Mouse (Mus musculus) forebrain, embryonic 14.5 days (tissue): ENCODE data around the gene Tmem120a. TPM values are rescaled to one million over a fixed set of nuclear protein-coding genes. Genes with fewer than 3 reads are reported as not detected.

Source experiments
- ATAC-seq: fragments of 200-750 bp; cut with Nextera tagmentation; 2 replicates; pipeline ENCODE4 v1.8.0; 2017; ENCODE audit warnings: mild to moderate bottlenecking, moderate library complexity
- DNase-seq: peaks from one replicate; pipeline ENCODE4 v3.0.0-alpha.2; 2015; ENCODE audit warnings: low spot score
- H3K27ac ChIP-seq: fragments of 300-500 bp; sonication (generic); 2 replicates; pipeline ENCODE4 v1.5.1; 2014; ENCODE audit warnings: low read depth, mild to moderate bottlenecking, control low read depth, low read length, moderate library complexity
- H3K27me3 ChIP-seq: fragments of 300-500 bp; sonication (generic); replicated peaks from 2 replicates; pipeline ENCODE4 v1.6.1; 2014; ENCODE audit warnings: low read length, control low read depth, mixed read lengths; ENCODE audit not compliant: control insufficient read depth, insufficient read depth
- H3K36me3 ChIP-seq: fragments of 300-500 bp; sonication (generic); 2 replicates; pipeline ENCODE4 v1.6.1; 2014; ENCODE audit warnings: low read length, control low read depth; ENCODE audit not compliant: control insufficient read depth, insufficient read depth
- H3K4me1 ChIP-seq: fragments of 300-500 bp; sonication (generic); 2 replicates; pipeline ENCODE4 v1.6.1; 2014; ENCODE audit warnings: antibody characterized with exemption, low read length, control low read depth; ENCODE audit not compliant: control insufficient read depth, insufficient read depth
- H3K4me2 ChIP-seq: fragments of 300-500 bp; sonication (generic); 2 replicates; pipeline ENCODE4 v1.6.1; 2014; ENCODE audit warnings: mild to moderate bottlenecking, control low read depth, low read length
- H3K4me3 ChIP-seq: fragments of 300-500 bp; sonication (generic); 2 replicates; pipeline ENCODE4 v1.5.1; 2014; ENCODE audit warnings: low read depth, low read length, control low read depth
- H3K9ac ChIP-seq: fragments of 300-500 bp; sonication (generic); 2 replicates; pipeline ENCODE4 v1.6.1; 2014; ENCODE audit warnings: mild to moderate bottlenecking, low read length, control low read depth, moderate library complexity
- H3K9me3 ChIP-seq: fragments of 300-500 bp; sonication (generic); replicated peaks from 2 replicates; pipeline ENCODE4 v1.6.1; 2016; ENCODE audit warnings: low read length, control low read depth, mixed read lengths; ENCODE audit not compliant: control insufficient read depth
- WGBS: fragments of 180-500 bp; shearing (Covaris S2); extraction: QIAGEN DNeasy Blood & Tissue Kit; methylation state at CpG from one replicate; pipeline ENCODE4 v1.1.7; 2014; 5-methylcytosine and 5-hydroxymethylcytosine counted together
- polyA plus RNA-seq: library from polyadenylated mRNA; unstranded; fragments of >200 nt; fragmentation: Nextera tagmentation; extraction: Ambion mirVana; gene quantifications from 2 replicates; pipeline ENCODE4 v1.2.1, GENCODE M21; 2014

The Tmem120a gene
- polyA plus RNA-seq, 1 experiment from 2014 or later, result 80.1 TPM

GRCm38 (mm10) chr5:135707855-135708254, 36.4 kb downstream of the Tmem120a start:
- no peak overlapping the region for H3K4me3 ChIP-seq
- no peaks in the 10 kb centered on the region for H3K27me3 ChIP-seq
- ATAC-seq, result no peak
- no peak for DNase-seq
- no peaks in the 10 kb centered on the region for H3K9me3 ChIP-seq
- WGBS, result 55% methylated on average over 1 of the region's 1 CpGs
- no peak overlapping the region for H3K9ac ChIP-seq
- no peak overlapping the region for H3K4me2 ChIP-seq
- peaks cover 7% of the 10 kb centered on the region; the same call in 1 of the 2 replicates for H3K36me3 ChIP-seq
- H3K27ac ChIP-seq, result no peak overlapping the region
- H3K4me1 ChIP-seq, result no peaks in the 10 kb centered on the region

GRCm38 (mm10) chr5:135707039-135707438, 37.2 kb downstream of the Tmem120a start:
- H3K27me3 ChIP-seq, result no peaks in the 10 kb centered on the region
- H3K4me1 ChIP-seq, result no peaks in the 10 kb centered on the region
- no peak overlapping the region for H3K9ac ChIP-seq
- ATAC-seq, result no peak
- H3K9me3 ChIP-seq, result no peaks in the 10 kb centered on the region
- H3K36me3 ChIP-seq, result peaks cover 13% of the 10 kb centered on the region; the same call in 1 of the 2 replicates
- no peak for DNase-seq
- no peak overlapping the region for H3K4me3 ChIP-seq
- no peak overlapping the region for H3K27ac ChIP-seq
- WGBS, result 94% methylated on average over 13 of the region's 13 CpGs
- no peak overlapping the region for H3K4me2 ChIP-seq

- Histone ChIP-seq H3K27me3 (no peaks in the 10 kb centered on the region), H3K9ac (no peak overlapping the region), H3K36me3 (peaks cover 20% of the 10 kb centered on the region; the same call in 1 of the 2 replicates), H3K4me1 (no peaks in the 10 kb centered on the region), H3K27ac (no peak overlapping the region), H3K9me3 (no peaks in the 10 kb centered on the region), H3K4me2 (no peak overlapping the region), H3K4me3 (no peak overlapping the region)
- DNase-seq (no peak), ATAC-seq (no peak)
- 96% methylated on average over 4 of the region's 4 CpGs for WGBS
These were observed 38.9 kb downstream of the Tmem120a start for GRCm38 (mm10) chr5:135705383-135705782.

- H3K4me2 ChIP-seq, result no peak overlapping the region
- no peaks in the 10 kb centered on the region for H3K27me3 ChIP-seq
- DNase-seq, result no peak
- WGBS, result 91% methylated on average over 7 of the region's 7 CpGs
- no peaks in the 10 kb centered on the region for H3K4me1 ChIP-seq
- H3K9ac ChIP-seq, result no peak overlapping the region
- H3K9me3 ChIP-seq, result no peaks in the 10 kb centered on the region
- no peak overlapping the region for H3K4me3 ChIP-seq
- H3K27ac ChIP-seq, result no peak overlapping the region
- no peak for ATAC-seq
- peaks cover 21% of the 10 kb centered on the region; the same call in 1 of the 2 replicates for H3K36me3 ChIP-seq
These were observed 40.8 kb downstream of the Tmem120a start for GRCm38 (mm10) chr5:135703431-135703830.

- ATAC-seq, result no peak
- Histone ChIP-seq H3K4me1 (no peaks in the 10 kb centered on the region), H3K27ac (no peak overlapping the region), H3K4me2 (no peak overlapping the region), H3K36me3 (peaks cover 21% of the 10 kb centered on the region; the same call in 1 of the 2 replicates), H3K9ac (no peak overlapping the region), H3K9me3 (no peaks in the 10 kb centered on the region), H3K27me3 (no peaks in the 10 kb centered on the region), H3K4me3 (no peak overlapping the region)
- DNase-seq, result no peak
- 77% methylated on average over 15 of the region's 15 CpGs for WGBS
These were observed 41.5 kb downstream of the Tmem120a start for GRCm38 (mm10) chr5:135702682-135703192.

- ATAC-seq (no peak), DNase-seq (no peak)
- no peaks in the 10 kb centered on the region for H3K4me1 ChIP-seq
- no peak overlapping the region for H3K4me3 ChIP-seq
- H3K27ac ChIP-seq, result no peak overlapping the region
- H3K27me3 ChIP-seq, result no peaks in the 10 kb centered on the region
- H3K4me2 ChIP-seq, result no peak overlapping the region
- no peak overlapping the region for H3K9ac ChIP-seq
- H3K36me3 ChIP-seq, result peaks cover 21% of the 10 kb centered on the region; the same call in 1 of the 2 replicates
- WGBS, result 91% methylated on average over 6 of the region's 6 CpGs
- no peaks in the 10 kb centered on the region for H3K9me3 ChIP-seq
These were observed 42.1 kb downstream of the Tmem120a start for GRCm38 (mm10) chr5:135702190-135702589.

GRCm38 (mm10) chr5:135701601-135702000, 42.6 kb downstream of the Tmem120a start:
- Histone ChIP-seq H3K9ac (no peak overlapping the region), H3K9me3 (no peaks in the 10 kb centered on the region), H3K27ac (no peak overlapping the region), H3K4me2 (no peak overlapping the region), H3K4me1 (no peaks in the 10 kb centered on the region), H3K4me3 (no peak overlapping the region), H3K27me3 (no peaks in the 10 kb centered on the region), H3K36me3 (peaks cover 21% of the 10 kb centered on the region; the same call in 1 of the 2 replicates)
- no peak for ATAC-seq
- 99% methylated on average over 4 of the region's 4 CpGs for WGBS
- DNase-seq, result no peak

GRCm38 (mm10) chr5:135697711-135698111, 46.5 kb downstream of the Tmem120a start:
- ATAC-seq (no peak), DNase-seq (no peak)
- WGBS, result 86% methylated on average over 5 of the region's 5 CpGs
- Histone ChIP-seq H3K9ac (no peak overlapping the region), H3K4me2 (no peak overlapping the region), H3K4me1 (0 out of 2 replicates have a peak, but pooled peaks cover 2% of the 10 kb centered on the region), H3K4me3 (no peak overlapping the region), H3K27me3 (no peaks in the 10 kb centered on the region), H3K9me3 (no peaks in the 10 kb centered on the region), H3K27ac (no peak overlapping the region), H3K36me3 (peaks cover 17% of the 10 kb centered on the region; the same call in 1 of the 2 replicates)

- WGBS, result 69% methylated on average over 7 of the region's 7 CpGs
- no peaks in the 10 kb centered on the region for H3K27me3 ChIP-seq
- peaks cover 5% of the 10 kb centered on the region; the same call in 1 of the 2 replicates for H3K36me3 ChIP-seq
- H3K4me1 ChIP-seq, result peaks cover 5% of the 10 kb centered on the region
- no peak overlapping the region for H3K27ac ChIP-seq
- H3K9ac ChIP-seq, result no peak overlapping the region
- DNase-seq, result no peak
- no peaks in the 10 kb centered on the region for H3K9me3 ChIP-seq
- H3K4me3 ChIP-seq, result no peak overlapping the region
- ATAC-seq, result no peak
- no peak overlapping the region for H3K4me2 ChIP-seq
These were observed 48.9 kb downstream of the Tmem120a start for GRCm38 (mm10) chr5:135695277-135695721.
